ENCODE assay signal across 31 mouse cellular contexts in the genomic region with DNA sequence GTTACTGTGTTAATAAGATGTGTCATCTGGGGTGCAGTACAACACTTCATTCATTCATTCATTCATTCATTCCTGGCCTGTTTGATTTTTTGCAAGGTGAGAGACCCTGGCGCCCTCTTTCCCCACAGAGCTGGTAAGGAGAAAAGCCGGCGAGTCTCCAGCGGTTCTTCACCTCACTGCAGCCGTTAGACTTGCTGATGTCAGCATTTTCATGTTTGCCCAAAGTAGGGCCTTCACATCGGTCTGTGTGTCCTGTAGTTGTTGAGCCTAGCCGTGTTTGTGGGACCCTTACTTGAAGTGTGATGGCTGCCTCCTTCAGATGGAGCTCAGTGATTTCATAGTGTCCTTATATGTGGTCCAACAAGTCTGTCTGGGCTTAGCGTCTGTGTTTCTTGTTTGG. TPM values are rescaled to one million over a fixed set of nuclear protein-coding genes. Genes with fewer than 3 reads are reported as not detected.
DNase-seq lines count a peak whose midpoint lies in the region; ATAC-seq and TF ChIP-seq lines count a peak whose summit lies in the region.
"Had no signal": no experiment of that assay in that cellular context is flagged by ENCODE, and none has a peak within 500 bp of the region (broad histone marks: within the 10 kb centered on the region; RNA-seq: fewer than 3 reads in every experiment).

No protein-coding gene starts in this region.

- H3K4me3 ChIP-seq in embryonic facial prominence, embryonic 13.5 days = no peak overlapping the region
- H3K4me3 ChIP-seq in embryonic facial prominence, embryonic 10.5 days = no peak overlapping the region
- no peak overlapping the region for H3K4me3 ChIP-seq in hindbrain, embryonic 14.5 days (replicated peaks; ENCODE audit: low read length)
- H3K4me3 ChIP-seq in hindbrain, postnatal 0 days (ENCODE audit: low read length) = no peak overlapping the region
- no peak overlapping the region for H3K4me3 ChIP-seq in MEL (ENCODE audit: control insufficient read depth in 1 of 2, insufficient read depth in 1 of 2, low read depth in 2 of 2, low read length in 2 of 2)
- no peak overlapping the region for H3K4me3 ChIP-seq in midbrain, embryonic 16.5 days (ENCODE audit: low read depth, low read length)
- H3K4me3 ChIP-seq in stomach, postnatal 0 days (ENCODE audit: low read depth, low read length) = no peak overlapping the region
- H3K4me3 ChIP-seq: erythroblast, embryonic 14.5 days; heart, embryonic 10.5 days; layer of hippocampus, adult 2 months; neural tube, embryonic 12.5 days had no signal

- H3K4me1 ChIP-seq in embryonic facial prominence, embryonic 13.5 days = peaks cover 41% of the 10 kb centered on the region
- H3K4me1 ChIP-seq in embryonic facial prominence, embryonic 10.5 days = peaks cover 43% of the 10 kb centered on the region
- peaks cover 41% of the 10 kb centered on the region for H3K4me1 ChIP-seq in hindbrain, embryonic 14.5 days (replicated peaks; ENCODE audit: control insufficient read depth, insufficient read depth, low read length)
- H3K4me1 ChIP-seq in hindbrain, postnatal 0 days (ENCODE audit: insufficient read depth, low read length) = peaks cover 18% of the 10 kb centered on the region
- no peaks in the 10 kb centered on the region for H3K4me1 ChIP-seq in MEL (ENCODE audit: control insufficient read depth in 1 of 2, insufficient read depth in 2 of 2, low read length in 2 of 2)
- H3K4me1 ChIP-seq in midbrain, embryonic 16.5 days (ENCODE audit: control insufficient read depth, insufficient read depth, low read length) = peaks cover 31% of the 10 kb centered on the region
- H3K4me1 ChIP-seq in stomach, postnatal 0 days (replicated peaks; ENCODE audit: control insufficient read depth, insufficient read depth) = peaks cover 9% of the 10 kb centered on the region

- H3K9ac ChIP-seq in embryonic facial prominence, embryonic 13.5 days = no peak overlapping the region
- 0 out of 2 replicates have a peak overlapping the region, but pooled peaks have one; percentile 28 for H3K9ac ChIP-seq in hindbrain, embryonic 14.5 days
- no peak overlapping the region for H3K9ac ChIP-seq in hindbrain, postnatal 0 days (replicated peaks; ENCODE audit: low read length)
- no peak overlapping the region for H3K9ac ChIP-seq in MEL (ENCODE audit: control insufficient read depth, low read depth, low read length, poor library complexity, severe bottlenecking)
- 0 out of 2 replicates have a peak overlapping the region, but pooled peaks have one; percentile 0 for H3K9ac ChIP-seq in midbrain, embryonic 16.5 days (ENCODE audit: low read depth, low read length)
- H3K9ac ChIP-seq in stomach, postnatal 0 days (ENCODE audit: low read length) = no peak overlapping the region
- H3K9ac ChIP-seq: neural tube, embryonic 12.5 days had no signal

- no peak for TF ChIP-seq CTCF in hindbrain, postnatal 0 days (IDR thresholded peaks at IDR 0.05; ENCODE audit: low read depth)
- TF ChIP-seq CTCF in MEL (IDR thresholded peaks at IDR 0.05 in 2 of 3, conservative IDR thresholded peaks at IDR 0.05 in 1 of 3; ENCODE audit: control insufficient read depth in 1 of 3, insufficient read depth in 1 of 3, low read depth in 2 of 3, low read length in 3 of 3, poor library complexity in 1 of 3, severe bottlenecking in 1 of 3) = no peak
- no peak for TF ChIP-seq CTCF in stomach, postnatal 0 days (IDR thresholded peaks at IDR 0.05; ENCODE audit: low read depth)

- 0 out of 2 replicates have a peak overlapping the region, but pooled peaks have one; percentile 16 for H3K27ac ChIP-seq in embryonic facial prominence, embryonic 13.5 days
- H3K27ac ChIP-seq in embryonic facial prominence, embryonic 10.5 days (replicated peaks) = no peak overlapping the region
- H3K27ac ChIP-seq in hindbrain, embryonic 14.5 days = no peak overlapping the region
- H3K27ac ChIP-seq in hindbrain, postnatal 0 days = no peak overlapping the region
- H3K27ac ChIP-seq in MEL (ENCODE audit: control insufficient read depth, low read depth, low read length) = no peak overlapping the region
- H3K27ac ChIP-seq in midbrain, embryonic 16.5 days (ENCODE audit: low read length) = peak overlapping the region; percentile 1; the same call in 1 of the 2 replicates
- H3K27ac ChIP-seq in stomach, postnatal 0 days (replicated peaks) = no peak overlapping the region
- H3K27ac ChIP-seq: heart, embryonic 10.5 days; layer of hippocampus, adult 2 months; neural tube, embryonic 12.5 days had no signal

- no peak for ATAC-seq in embryonic facial prominence, embryonic 13.5 days (ENCODE audit: insufficient number of reproducible peaks, insufficient read depth, low FRiP score, low TSS enrichment, low read depth)
- no peak for ATAC-seq in hindbrain, embryonic 14.5 days (ENCODE audit: low FRiP score)
- ATAC-seq in hindbrain, postnatal 0 days = no peak
- no peak for ATAC-seq in midbrain, embryonic 16.5 days
- ATAC-seq in stomach, postnatal 0 days (ENCODE audit: low FRiP score, low TSS enrichment) = no peak
- ATAC-seq: intestine, embryonic 16.5 days had no signal

- no peak for TF ChIP-seq POLR2A in MEL (IDR thresholded peaks at IDR 0.05; ENCODE audit: control insufficient read depth in 1 of 2, insufficient read depth in 1 of 2, low read depth in 1 of 2, low read length in 2 of 2, poor library complexity in 1 of 2)

- no peaks in the 10 kb centered on the region for H3K27me3 ChIP-seq in embryonic facial prominence, embryonic 13.5 days
- no peaks in the 10 kb centered on the region for H3K27me3 ChIP-seq in embryonic facial prominence, embryonic 10.5 days (replicated peaks; ENCODE audit: low read depth, poor library complexity, severe bottlenecking)
- H3K27me3 ChIP-seq in hindbrain, embryonic 14.5 days (ENCODE audit: control insufficient read depth, insufficient read depth, low read length) = no peaks in the 10 kb centered on the region
- no peaks in the 10 kb centered on the region for H3K27me3 ChIP-seq in hindbrain, postnatal 0 days (ENCODE audit: insufficient read depth, low read length)
- H3K27me3 ChIP-seq in MEL (ENCODE audit: control insufficient read depth in 1 of 2, insufficient read depth in 2 of 2, low read length in 2 of 2) = no peaks in the 10 kb centered on the region
- H3K27me3 ChIP-seq in midbrain, embryonic 16.5 days (ENCODE audit: control insufficient read depth, insufficient read depth, low read depth, low read length) = no peaks in the 10 kb centered on the region
- H3K27me3 ChIP-seq in stomach, postnatal 0 days (ENCODE audit: control insufficient read depth, insufficient read depth, low read length) = no peaks in the 10 kb centered on the region
- H3K27me3 ChIP-seq: neural tube, embryonic 12.5 days had no signal

- H3K4me2 ChIP-seq in embryonic facial prominence, embryonic 13.5 days = no peak overlapping the region
- H3K4me2 ChIP-seq in hindbrain, embryonic 14.5 days (replicated peaks) = no peak overlapping the region
- H3K4me2 ChIP-seq in hindbrain, postnatal 0 days (ENCODE audit: low read depth, low read length) = no peak overlapping the region
- no peak overlapping the region for H3K4me2 ChIP-seq in midbrain, embryonic 16.5 days (ENCODE audit: low read length)
- no peak overlapping the region for H3K4me2 ChIP-seq in stomach, postnatal 0 days (replicated peaks; ENCODE audit: low read depth)
- H3K4me2 ChIP-seq: neural tube, embryonic 12.5 days had no signal

- no peak for TF ChIP-seq RAD21 in MEL (IDR thresholded peaks at IDR 0.05; ENCODE audit: low read depth, low read length)

- TF ChIP-seq EP300 in MEL (IDR thresholded peaks at IDR 0.05; ENCODE audit: low read depth in 1 of 2, low read length in 2 of 2) = no peak
- no peak for TF ChIP-seq EP300 in stomach, postnatal 0 days (optimal IDR thresholded peaks at IDR 0.05)

- H3K79me2 ChIP-seq in MEL (ENCODE audit: control insufficient read depth, insufficient read depth, low read length, poor library complexity) = 0 out of 2 replicates have a peak, but pooled peaks cover 3% of the 10 kb centered on the region

- DNase-seq in embryonic facial prominence, embryonic 10.5 days (ENCODE audit: low spot score) = no peak
- DNase-seq in hindbrain, embryonic 14.5 days (ENCODE audit: low spot score) = no peak
- DNase-seq in hindbrain, postnatal 0 days (ENCODE audit: low spot score) = no peak
- no peak for DNase-seq in MEL (ENCODE audit: low read depth, low spot score)
- DNase-seq in stomach, postnatal 0 days (ENCODE audit: low spot score) = no peak
- DNase-seq: adrenal gland, postnatal 25 days; cerebellum, adult 9-11 months; gastrocnemius, postnatal 10 days; kidney, postnatal 25 days; lung, postnatal 4 days; right cerebral cortex, adult 18-20 months; right cerebral cortex, postnatal 4 days; thymus, postnatal 25 days had no signal

- 85% methylated on average over 8 of the region's 8 CpGs for WGBS in embryonic facial prominence, embryonic 13.5 days
- 88% methylated on average over 8 of the region's 8 CpGs for WGBS in embryonic facial prominence, embryonic 10.5 days
- WGBS in hindbrain, embryonic 14.5 days = 82% methylated on average over 8 of the region's 8 CpGs
- 82% methylated on average over 8 of the region's 8 CpGs for WGBS in hindbrain, postnatal 0 days
- 87% methylated on average over 8 of the region's 8 CpGs for WGBS in midbrain, embryonic 16.5 days
- WGBS in stomach, postnatal 0 days = 75% methylated on average over 8 of the region's 8 CpGs

- H3K9me3 ChIP-seq in embryonic facial prominence, embryonic 13.5 days = no peaks in the 10 kb centered on the region
- no peaks in the 10 kb centered on the region for H3K9me3 ChIP-seq in embryonic facial prominence, embryonic 10.5 days
- H3K9me3 ChIP-seq in hindbrain, embryonic 14.5 days (ENCODE audit: control insufficient read depth, low read length) = no peaks in the 10 kb centered on the region
- H3K9me3 ChIP-seq in hindbrain, postnatal 0 days (ENCODE audit: low read length) = no peaks in the 10 kb centered on the region
- H3K9me3 ChIP-seq in MEL (replicated peaks; ENCODE audit: insufficient read depth, low read length) = no peaks in the 10 kb centered on the region
- no peaks in the 10 kb centered on the region for H3K9me3 ChIP-seq in midbrain, embryonic 16.5 days (replicated peaks; ENCODE audit: control insufficient read depth, low read length, poor library complexity, severe bottlenecking)
- no peaks in the 10 kb centered on the region for H3K9me3 ChIP-seq in stomach, postnatal 0 days (ENCODE audit: control insufficient read depth, low read length)
- H3K9me3 ChIP-seq: heart, embryonic 10.5 days; neural tube, embryonic 12.5 days had no signal

- H3K36me3 ChIP-seq in embryonic facial prominence, embryonic 13.5 days = peaks cover 15% of the 10 kb centered on the region
- peaks cover 31% of the 10 kb centered on the region for H3K36me3 ChIP-seq in embryonic facial prominence, embryonic 10.5 days (replicated peaks)
- peaks cover 16% of the 10 kb centered on the region for H3K36me3 ChIP-seq in hindbrain, embryonic 14.5 days (replicated peaks; ENCODE audit: control insufficient read depth, insufficient read depth)
- H3K36me3 ChIP-seq in hindbrain, postnatal 0 days (ENCODE audit: insufficient read depth, low read length) = peaks cover 8% of the 10 kb centered on the region; the same call in 1 of the 2 replicates
- H3K36me3 ChIP-seq in MEL (ENCODE audit: control insufficient read depth in 1 of 2, insufficient read depth in 2 of 2, low read length in 2 of 2) = no peaks in the 10 kb centered on the region; a peak in 2 of 4 replicates
- peaks cover 6% of the 10 kb centered on the region; the same call in 1 of the 2 replicates for H3K36me3 ChIP-seq in midbrain, embryonic 16.5 days (ENCODE audit: control insufficient read depth, insufficient read depth, low read length)
- peaks cover 8% of the 10 kb centered on the region for H3K36me3 ChIP-seq in stomach, postnatal 0 days (ENCODE audit: control insufficient read depth, insufficient read depth, low read length)

RNA-seq across cellular contexts. Expression of gene Banp, which starts 20.7 kb away (rescaled TPM):
- polyA plus RNA-seq in embryonic facial prominence, embryonic 13.5 days (2015; fragmentation: Nextera tagmentation; extraction: Ambion mirVana) = 42.6 and 49.4 TPM in 2 replicates
- 55.2 and 64.8 TPM in 2 replicates for polyA plus RNA-seq in embryonic facial prominence, embryonic 10.5 days (2016; fragmentation: Nextera tagmentation; extraction: Ambion mirVana)
- 37.8 and 50.5 TPM in 2 replicates for polyA plus RNA-seq in hindbrain, embryonic 14.5 days (2014; fragmentation: Nextera tagmentation; extraction: Ambion mirVana)
- total RNA-seq in hindbrain, postnatal 0 days (2014; rRNA removed) = 59.7 and 62.5 TPM in 2 replicates
- 22.5 and 22.8 TPM in 2 replicates for polyA plus RNA-seq in hindbrain, postnatal 0 days (2015; fragmentation: Nextera tagmentation; extraction: Ambion mirVana)
- total RNA-seq in MEL (2012; rRNA removed) = 19.2 and 20.8 TPM in 2 replicates
- 10 to 100 TPM in 1 of 2 experiments, not detected in 1; 28.4 TPM for polyA plus RNA-seq in MEL (2012; ENCODE audit: insufficient read depth in 1 of 2, insufficient read length in 2 of 2, low read depth in 1 of 2, low replicate concordance in 2 of 2, missing spikeins in 1 of 2)
- 54.7 and 55.7 TPM in 2 replicates for polyA plus RNA-seq in midbrain, embryonic 16.5 days (2015; fragmentation: Nextera tagmentation; extraction: Ambion mirVana)
- 9.0 and 10.0 TPM in 2 replicates for polyA plus RNA-seq in stomach, postnatal 0 days (2015; fragmentation: Nextera tagmentation; extraction: Ambion mirVana)

RNA-seq across cellular contexts. Expression of gene Car5a, which starts 25.5 kb away (rescaled TPM):
- polyA plus RNA-seq in embryonic facial prominence, embryonic 13.5 days (2015; fragmentation: Nextera tagmentation; extraction: Ambion mirVana) = not detected in 2 replicates
- not detected in 2 replicates for polyA plus RNA-seq in embryonic facial prominence, embryonic 10.5 days (2016; fragmentation: Nextera tagmentation; extraction: Ambion mirVana)
- not detected in 2 replicates for polyA plus RNA-seq in hindbrain, embryonic 14.5 days (2014; fragmentation: Nextera tagmentation; extraction: Ambion mirVana)
- total RNA-seq in hindbrain, postnatal 0 days (2014; rRNA removed) = 0.42 TPM in 1 of 2 replicates, not detected in the other
- 0.23 and 0.50 TPM in 2 replicates for polyA plus RNA-seq in hindbrain, postnatal 0 days (2015; fragmentation: Nextera tagmentation; extraction: Ambion mirVana)
- total RNA-seq in MEL (2012; rRNA removed) = not detected in 2 replicates
- polyA plus RNA-seq in MEL (2012; ENCODE audit: insufficient read depth in 1 of 2, insufficient read length in 2 of 2, low read depth in 1 of 2, low replicate concordance in 2 of 2, missing spikeins in 1 of 2) = under 1 TPM in 1 of 2 experiments, not detected in 1; 0.08 TPM
- polyA plus RNA-seq in midbrain, embryonic 16.5 days (2015; fragmentation: Nextera tagmentation; extraction: Ambion mirVana) = 0.55 and 0.60 TPM in 2 replicates
- 0.12 and 0.30 TPM in 2 replicates for polyA plus RNA-seq in stomach, postnatal 0 days (2015; fragmentation: Nextera tagmentation; extraction: Ambion mirVana)
- total RNA-seq: adrenal gland, postnatal 25 days; common myeloid progenitor, adult 5-6 weeks; gastrocnemius, postnatal 10 days; granulocyte monocyte progenitor cell, adult 5-6 weeks; hematopoietic stem cell, adult 5-6 weeks; layer of hippocampus, adult 2 months; layer of hippocampus, postnatal 25 days; left cerebral cortex, postnatal 10 days; megakaryocyte-erythroid progenitor cell, adult 5-6 weeks had no signal
- polyA plus RNA-seq: heart, embryonic 10.5 days; heart, embryonic 16.5 days; kidney, embryonic 14.5 days; limb, embryonic 11.5 days; lung, embryonic 16.5 days; stomach, embryonic 14.5 days had no signal

Comparison
In these comparisons a context has a peak if more than half of its experiments do, and no peak if none do; other contexts are left out.
1. H3K27ac ChIP-seq: peak in embryonic facial prominence, embryonic 13.5 days (single experiment) and midbrain, embryonic 16.5 days (single experiment); none in embryonic facial prominence, embryonic 10.5 days (single experiment), hindbrain, embryonic 14.5 days (single experiment), hindbrain, postnatal 0 days (single experiment), MEL (single experiment) and stomach, postnatal 0 days (single experiment).
2. H3K9ac ChIP-seq: peak in hindbrain, embryonic 14.5 days (single experiment) and midbrain, embryonic 16.5 days (single experiment); none in embryonic facial prominence, embryonic 13.5 days (single experiment), hindbrain, postnatal 0 days (single experiment), MEL (single experiment) and stomach, postnatal 0 days (single experiment).